Mouse (Mus musculus) stomach, embryonic 15.5 days (tissue): ENCODE results near the gene Ints13. TPM values are rescaled to one million over a fixed set of nuclear protein-coding genes. Genes with fewer than 3 reads are reported as not detected.
"Not testable (repeated sequence)": the region's sequence is repeated elsewhere in the genome, so short reads cannot be mapped to it uniquely, and the experiment has no call there.

Source experiments
- ATAC-seq: fragments of 200-750 bp; cut with Nextera tagmentation; 2 replicates; pipeline ENCODE4 v1.8.0; 2017; ENCODE audit warnings: low read depth, moderate number of reproducible peaks, moderate TSS enrichment; ENCODE audit not compliant: insufficient read depth, low FRiP score
- H3K27ac ChIP-seq: fragments of 300-500 bp; sonication (generic); 2 replicates; pipeline ENCODE4 v1.5.1; 2015; ENCODE audit warnings: mild to moderate bottlenecking, inconsistent platforms
- H3K27me3 ChIP-seq: fragments of 300-500 bp; sonication (generic); replicated peaks from 2 replicates; pipeline ENCODE4 v1.6.1; 2015; ENCODE audit warnings: inconsistent platforms
- H3K36me3 ChIP-seq: fragments of 300-500 bp; sonication (generic); 2 replicates; pipeline ENCODE4 v1.6.1; 2015; ENCODE audit warnings: inconsistent platforms
- H3K4me1 ChIP-seq: fragments of 300-500 bp; sonication (generic); 2 replicates; pipeline ENCODE4 v1.6.1; 2015; ENCODE audit warnings: inconsistent platforms
- H3K4me2 ChIP-seq: fragments of 300-500 bp; sonication (generic); 2 replicates; pipeline ENCODE4 v1.6.1; 2015; ENCODE audit warnings: mild to moderate bottlenecking, inconsistent platforms
- H3K4me3 ChIP-seq: fragments of 300-500 bp; sonication (generic); replicated peaks from 2 replicates; pipeline ENCODE4 v1.5.1; 2015; ENCODE audit warnings: inconsistent platforms
- H3K9ac ChIP-seq: fragments of 300-500 bp; sonication (generic); 2 replicates; pipeline ENCODE4 v1.6.1; 2015; ENCODE audit warnings: inconsistent platforms
- H3K9me3 ChIP-seq: fragments of 300-500 bp; sonication (generic); 2 replicates; pipeline ENCODE4 v1.6.1; 2016; ENCODE audit warnings: inconsistent platforms
- WGBS: fragments of 180-500 bp; shearing (Covaris S2); methylation state at CpG from one replicate; pipeline ENCODE4 v1.1.7; 2015; 5-methylcytosine and 5-hydroxymethylcytosine counted together
- polyA plus RNA-seq: library from polyadenylated mRNA; unstranded; fragments of >200 nt; fragmentation: Nextera tagmentation; extraction: Ambion mirVana; gene quantifications from 2 replicates; pipeline ENCODE4 v1.2.1, GENCODE M21; 2015

Ints13 gene
- polyA plus RNA-seq, 1 experiment from 2014 or later = 53.8 TPM

GRCm38 (mm10) chr6:146580381-146580926, 2.8 kb upstream of the Ints13 start:
- Histone ChIP-seq H3K27me3 (no peaks in the 10 kb centered on the region), H3K4me3 (no peak overlapping the region), H3K9me3 (no peaks in the 10 kb centered on the region), H3K4me2 (no peak overlapping the region), H3K9ac (no peak overlapping the region), H3K36me3 (no peaks in the 10 kb centered on the region; the same call in 1 of the 2 replicates), H3K27ac (no peak overlapping the region), H3K4me1 (peaks cover 6% of the 10 kb centered on the region; the same call in 1 of the 2 replicates)
- 27% methylated on average over 2 of the region's 2 CpGs for WGBS
- no peak for ATAC-seq

GRCm38 (mm10) chr6:146578586-146578985, 951 bp upstream of the Ints13 start:
- Histone ChIP-seq H3K4me2 (peak overlapping the region; percentile 81), H3K27me3 (no peaks in the 10 kb centered on the region), H3K4me1 (peaks cover 6% of the 10 kb centered on the region; the same call in 1 of the 2 replicates), H3K27ac (peak overlapping the region; percentile 97), H3K36me3 (no peaks in the 10 kb centered on the region), H3K4me3 (peak overlapping the region; percentile 79), H3K9ac (peak overlapping the region; percentile 96; the same call in 1 of the 2 replicates), H3K9me3 (no peaks in the 10 kb centered on the region)
- no peak for ATAC-seq
- 7% methylated on average over 7 of the region's 7 CpGs for WGBS

GRCm38 (mm10) chr6:146578111-146578531, 486 bp upstream of the Ints13 start:
- no peaks in the 10 kb centered on the region for H3K27me3 ChIP-seq
- H3K9me3 ChIP-seq = no peaks in the 10 kb centered on the region
- peak overlapping the region; percentile 97 for H3K27ac ChIP-seq
- H3K4me3 ChIP-seq = peak overlapping the region; percentile 79
- WGBS = under 1% methylated on average over 22 of the region's 22 CpGs
- peak; percentile 67 for ATAC-seq
- no peaks in the 10 kb centered on the region for H3K36me3 ChIP-seq
- H3K9ac ChIP-seq = peak overlapping the region; percentile 96
- peaks cover 6% of the 10 kb centered on the region; the same call in 1 of the 2 replicates for H3K4me1 ChIP-seq
- peak overlapping the region; percentile 81 for H3K4me2 ChIP-seq

GRCm38 (mm10) chr6:146576903-146577302, 732 bp downstream of the Ints13 start, which contains the start of gene Fgfr1op2:
Fgfr1op2 (plus strand) TSS chr6:146577203.
- Histone ChIP-seq H3K4me3 (peak within 1 kb of the TSS; percentile 79), H3K9ac (peak within 1 kb of the TSS; percentile 96), H3K27me3 (no peaks in the 10 kb centered on the region), H3K4me2 (peak within 1 kb of the TSS; percentile 81), H3K9me3 (no peaks in the 10 kb centered on the region), H3K4me1 (peaks cover 6% of the 10 kb centered on the region; the same call in 1 of the 2 replicates), H3K36me3 (no peaks in the 10 kb centered on the region), H3K27ac (peak within 1 kb of the TSS; percentile 97)
- under 1% methylated on average over 13 of the region's 13 CpGs for WGBS
- no peak; the same call in 1 of the 2 replicates for ATAC-seq

GRCm38 (mm10) chr6:146572073-146572472, 5.6 kb downstream of the Ints13 start:
- Histone ChIP-seq H3K9ac (no peak overlapping the region), H3K36me3 (peaks cover 3% of the 10 kb centered on the region; the same call in 1 of the 2 replicates), H3K27me3 (no peaks in the 10 kb centered on the region), H3K4me1 (peaks cover 3% of the 10 kb centered on the region; the same call in 1 of the 2 replicates), H3K27ac (no peak overlapping the region), H3K9me3 (no peaks in the 10 kb centered on the region), H3K4me2 (no peak overlapping the region), H3K4me3 (no peak overlapping the region)
- ATAC-seq = no peak

- H3K4me3 ChIP-seq = not testable (repeated sequence)
These were observed 15.2 kb downstream of the Ints13 start for GRCm38 (mm10) chr6:146562461-146562860.

GRCm38 (mm10) chr6:146551326-146551725, 26.3 kb downstream of the Ints13 start:
- no peaks in the 10 kb centered on the region for H3K4me1 ChIP-seq
- no peak overlapping the region for H3K27ac ChIP-seq
- no peaks in the 10 kb centered on the region for H3K9me3 ChIP-seq
- no peak overlapping the region for H3K9ac ChIP-seq
- no peak overlapping the region for H3K4me2 ChIP-seq
- no peak for ATAC-seq
- H3K4me3 ChIP-seq = no peak overlapping the region
- no peaks in the 10 kb centered on the region for H3K27me3 ChIP-seq
- peaks cover 40% of the 10 kb centered on the region for H3K36me3 ChIP-seq

More at GRCm38 (mm10) chr6:146562461-146562860, 15.2 kb downstream of the Ints13 start:
- not testable (repeated sequence) for H3K27ac ChIP-seq, H3K9ac ChIP-seq, H3K9me3 ChIP-seq, ATAC-seq, H3K27me3 ChIP-seq, H3K4me2 ChIP-seq, H3K4me1 ChIP-seq
- peaks cover 25% of the 10 kb centered on the region for H3K36me3 ChIP-seq
- 80% methylated on average over 1 of the region's 1 CpGs for WGBS

GRCm38 (mm10) chr6:146550421-146550820, 27.2 kb downstream of the Ints13 start:
- peaks cover 33% of the 10 kb centered on the region for H3K36me3 ChIP-seq
- no peaks in the 10 kb centered on the region for H3K27me3 ChIP-seq
- H3K9me3 ChIP-seq = no peaks in the 10 kb centered on the region
- H3K27ac ChIP-seq = no peak overlapping the region
- no peak for ATAC-seq
- no peak overlapping the region for H3K4me2 ChIP-seq
- H3K4me1 ChIP-seq = no peaks in the 10 kb centered on the region
- 84% methylated on average over 2 of the region's 2 CpGs for WGBS
- H3K9ac ChIP-seq = no peak overlapping the region
- no peak overlapping the region for H3K4me3 ChIP-seq

GRCm38 (mm10) chr6:146545289-146545865, 32.3 kb downstream of the Ints13 start:
- Histone ChIP-seq H3K4me2 (no peak overlapping the region), H3K4me1 (no peaks in the 10 kb centered on the region), H3K27me3 (no peaks in the 10 kb centered on the region), H3K4me3 (no peak overlapping the region), H3K36me3 (peaks cover 16% of the 10 kb centered on the region; the same call in 1 of the 2 replicates), H3K9ac (no peak overlapping the region), H3K27ac (no peak overlapping the region), H3K9me3 (no peaks in the 10 kb centered on the region)
- peak; percentile 35; the same call in 1 of the 2 replicates for ATAC-seq
- WGBS = 76% methylated on average over 5 of the region's 5 CpGs

GRCm38 (mm10) chr6:146544622-146545021, 33.0 kb downstream of the Ints13 start:
- no peaks in the 10 kb centered on the region for H3K4me1 ChIP-seq
- no peaks in the 10 kb centered on the region for H3K27me3 ChIP-seq
- no peak overlapping the region for H3K4me2 ChIP-seq
- H3K27ac ChIP-seq = no peak overlapping the region
- ATAC-seq = no peak
- no peaks in the 10 kb centered on the region for H3K9me3 ChIP-seq
- H3K4me3 ChIP-seq = no peak overlapping the region
- WGBS = 89% methylated on average over 1 of the region's 1 CpGs
- H3K36me3 ChIP-seq = peaks cover 10% of the 10 kb centered on the region; the same call in 1 of the 2 replicates
- H3K9ac ChIP-seq = no peak overlapping the region

GRCm38 (mm10) chr6:146540386-146540785, 37.2 kb downstream of the Ints13 start:
- 85% methylated on average over 3 of the region's 3 CpGs for WGBS
- Histone ChIP-seq H3K27ac (no peak overlapping the region), H3K4me3 (no peak overlapping the region), H3K4me1 (peaks cover 4% of the 10 kb centered on the region; the same call in 1 of the 2 replicates), H3K4me2 (no peak overlapping the region), H3K36me3 (no peaks in the 10 kb centered on the region), H3K9ac (no peak overlapping the region), H3K9me3 (no peaks in the 10 kb centered on the region), H3K27me3 (no peaks in the 10 kb centered on the region)
- ATAC-seq = no peak

GRCm38 (mm10) chr6:146538661-146539060, 39.0 kb downstream of the Ints13 start:
- H3K4me1 ChIP-seq = peaks cover 4% of the 10 kb centered on the region; the same call in 1 of the 2 replicates
- WGBS = 48% methylated on average over 4 of the region's 4 CpGs
- no peak overlapping the region for H3K4me3 ChIP-seq
- no peak overlapping the region for H3K9ac ChIP-seq
- H3K27ac ChIP-seq = no peak overlapping the region
- no peak for ATAC-seq
- H3K36me3 ChIP-seq = no peaks in the 10 kb centered on the region
- no peaks in the 10 kb centered on the region for H3K9me3 ChIP-seq
- no peaks in the 10 kb centered on the region for H3K27me3 ChIP-seq
- H3K4me2 ChIP-seq = no peak overlapping the region
